Mouse (Mus musculus): ENCODE results near the gene Fip1l1.

DNA sequence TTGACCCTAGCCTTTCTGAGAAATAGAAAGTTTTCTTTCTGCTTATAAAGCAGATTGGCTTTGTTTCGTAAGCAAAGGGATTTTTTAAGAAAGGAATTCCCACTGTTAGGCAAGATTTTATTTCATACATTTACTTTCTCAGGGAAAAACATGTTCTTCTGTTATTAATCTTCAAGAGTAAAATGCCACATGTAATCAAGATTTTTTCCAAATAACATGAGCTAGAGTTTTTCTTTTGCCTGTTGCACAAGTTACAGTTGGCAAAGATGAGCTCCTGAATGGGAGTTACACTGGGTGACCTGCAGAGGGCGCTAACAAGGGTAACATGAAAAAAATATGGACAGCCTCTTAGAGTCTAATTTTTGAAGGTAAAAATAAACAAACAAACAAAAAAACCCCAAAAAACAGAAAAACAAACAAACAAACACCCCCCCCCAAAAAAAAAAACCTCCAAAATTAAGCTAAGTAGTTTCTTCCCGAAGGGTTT, 83.4 kb downstream of the Fip1l1 start:
- TF ChIP-seq MAFK (IDR thresholded peaks at IDR 0.05; ENCODE audit: insufficient read depth, low read depth, low read length) (no peak), HCFC1 (IDR thresholded peaks at IDR 0.05; ENCODE audit: borderline replicate concordance, insufficient read depth, low read length) (no peak), ZC3H11A (IDR thresholded peaks at IDR 0.05; ENCODE audit: borderline replicate concordance, low read depth, low read length) (no peak), CHD2 (IDR thresholded peaks at IDR 0.05; ENCODE audit: low read depth, low read length) (no peak)

All from ES-E14 (cell line).